Mouse (Mus musculus) liver, adult 2 months (tissue): ENCODE data around the gene Rufy3.

ENCODE experiments used
- CTCF ChIP-seq: fragments of 200-500 bp; IDR thresholded peaks from 2 replicates; pipeline ENCODE4 v1.5.1; 2011; ENCODE audit warnings: low read depth, low read length, control low read depth
- POLR2A ChIP-seq: fragments of 200-500 bp; IDR thresholded peaks from 2 replicates; pipeline ENCODE4 v1.6.1; 2011; ENCODE audit warnings: low read length, control low read depth; ENCODE audit not compliant: insufficient read depth; ENCODE audit errors: extremely low read depth

GRCm38 (mm10) chr5:88558991-88559390 is 5.8 kb upstream of the Rufy3 start:
- TF ChIP-seq CTCF (no peak), POLR2A (no peak)
